Mouse (Mus musculus) right cerebral cortex, postnatal 36 days (tissue): ENCODE measurements around the gene Spic.

Experiments
- DNase-seq, 2 experiments: peaks; one replicate each; pipeline ENCODE4 v3.0.0; 2022; ENCODE audit warnings: low spot score in 2 of 2, mixed read lengths in 1 of 2

Spic gene

GRCm38 (mm10) chr10:88645448-88645847 is 39.4 kb downstream of the Spic start:
- DNase-seq: no peak

GRCm38 (mm10) chr10:88631330-88631953 is 53.4 kb downstream of the Spic start:
- DNase-seq: no peak

GRCm38 (mm10) chr10:88630663-88631329 is 54.0 kb downstream of the Spic start:
- DNase-seq: no peak

GRCm38 (mm10) chr10:88627052-88627451 is 57.8 kb downstream of the Spic start:
- peak in 1 of 2 experiments; percentile 17 for DNase-seq

GRCm38 (mm10) chr10:88626176-88626575 is 58.6 kb downstream of the Spic start:
- DNase-seq: no peak
